Mouse (Mus musculus) 3T3-L1 (cell line): ENCODE measurements around the gene Ndufa5.

ENCODE experiments used
- DNase-seq: peaks from one replicate; pipeline ENCODE4 v3.0.0-alpha.2; 2015; ENCODE audit warnings: low read depth, low spot score

The Ndufa5 gene

GRCm38 (mm10) chr6:24527155-24528063 lies at the start of gene Ndufa5:
TSS of gene Ndufa5 (minus strand) at chr6:24528013.
- peak; percentile 99 for DNase-seq

DNA sequence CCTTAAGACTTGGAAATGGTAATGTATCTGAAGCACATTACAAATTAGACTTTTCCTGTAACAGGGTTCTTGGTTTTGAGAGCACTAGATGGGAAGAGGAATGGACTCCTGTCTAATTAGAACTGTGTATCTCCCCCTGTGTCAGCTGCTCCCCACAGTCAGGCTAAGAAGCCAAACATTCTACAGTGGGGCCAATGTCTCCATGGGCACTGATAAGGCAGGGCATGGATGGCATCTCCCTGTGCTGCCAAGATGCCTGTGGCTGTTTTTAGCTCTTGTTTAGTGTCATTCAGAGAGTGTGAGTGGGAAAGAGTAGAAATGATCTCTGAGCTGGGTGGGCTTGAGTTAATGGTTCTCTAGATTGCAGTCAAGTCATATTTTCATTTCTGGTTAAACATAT lies 45.5 kb upstream of the Ndufa5 start:
- no peak for DNase-seq

DNA sequence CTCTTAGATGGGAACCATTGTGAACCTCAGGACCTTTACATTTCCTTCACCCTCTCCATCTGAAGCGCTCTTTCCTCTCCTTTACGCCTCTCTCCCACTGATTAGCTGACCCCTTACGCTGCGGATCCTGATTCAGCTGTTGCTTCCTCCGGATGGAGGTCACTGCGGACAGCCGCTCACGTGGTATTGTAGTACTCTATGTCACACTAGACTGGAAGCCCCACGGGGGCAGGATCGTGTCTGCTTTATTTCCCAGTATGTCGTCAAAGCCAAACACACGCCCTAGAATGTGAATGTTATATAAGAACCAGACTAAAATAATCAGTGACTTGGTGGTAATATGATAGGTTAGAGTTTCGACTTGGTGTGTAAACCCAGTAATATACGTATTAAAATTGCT lies 44.6 kb upstream of the Ndufa5 start:
- no peak for DNase-seq

- no peak for DNase-seq
These were observed 43.3 kb upstream of the Ndufa5 start for GRCm38 (mm10) chr6:24571126-24571525.

GRCm38 (mm10) chr6:24570278-24570677 lies 42.5 kb upstream of the Ndufa5 start:
- DNase-seq = no peak

- DNase-seq = no peak
These were observed 41.9 kb upstream of the Ndufa5 start for GRCm38 (mm10) chr6:24569711-24570110.

DNA sequence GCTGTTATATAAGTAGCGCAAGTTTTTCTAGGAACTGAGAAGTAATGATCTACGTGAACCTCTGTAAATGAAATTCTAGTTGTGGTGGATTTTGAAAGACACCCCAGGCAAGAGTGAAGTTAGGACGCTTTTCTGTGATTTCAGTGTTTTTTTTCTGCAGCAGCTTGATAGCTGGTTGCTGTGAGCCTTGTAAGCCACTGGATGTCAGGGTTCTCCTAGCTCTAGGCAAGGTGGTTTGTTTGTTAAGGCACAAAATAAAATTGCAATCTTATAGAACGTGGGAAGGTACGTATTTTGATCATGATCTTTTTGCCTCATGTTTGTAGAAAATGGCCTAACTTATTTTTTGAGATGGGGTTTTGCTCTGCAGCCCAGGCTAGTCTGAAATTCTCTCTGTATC lies 41.1 kb upstream of the Ndufa5 start:
- peak; percentile 23 for DNase-seq

GRCm38 (mm10) chr6:24564886-24565285 lies 37.1 kb upstream of the Ndufa5 start:
- DNase-seq = no peak

DNA sequence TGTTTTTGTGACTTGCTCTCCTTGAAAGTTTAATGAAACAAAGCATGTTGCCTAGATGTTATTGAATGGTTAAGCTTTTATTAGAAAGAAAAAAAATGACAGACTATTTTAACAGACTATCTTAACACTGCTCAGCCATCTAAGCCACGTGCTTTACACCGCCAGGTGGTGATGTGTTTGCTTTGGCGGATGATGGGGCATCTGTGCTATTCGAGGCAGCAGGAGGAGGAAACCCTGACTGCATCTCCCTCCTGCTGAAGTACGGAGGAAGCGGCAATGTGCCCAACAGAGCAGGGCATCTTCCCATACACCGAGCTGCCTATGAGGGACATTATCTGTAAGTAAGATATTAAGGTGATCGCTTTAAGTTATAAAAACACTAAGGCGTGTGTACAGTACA lies 36.3 kb upstream of the Ndufa5 start:
- DNase-seq = no peak

DNA sequence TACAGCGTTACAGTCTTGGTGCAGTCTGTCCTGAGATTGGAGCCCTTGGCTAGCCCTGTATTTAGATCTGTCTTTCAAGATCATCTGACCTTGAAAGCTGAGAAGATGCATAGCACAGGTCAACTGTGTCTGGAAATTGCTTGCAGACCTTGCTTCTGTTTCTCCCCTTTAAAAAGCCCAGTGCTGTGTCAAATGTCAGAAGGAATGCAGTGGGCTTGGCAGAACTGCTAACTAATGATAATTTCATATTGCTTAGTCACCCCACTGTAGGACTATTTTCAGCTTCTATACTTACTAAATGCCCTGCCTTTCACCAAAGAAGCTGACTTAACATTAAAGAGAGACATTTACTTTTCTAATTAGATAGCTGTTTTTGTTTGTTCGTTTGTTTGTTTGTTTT lies 27.7 kb upstream of the Ndufa5 start:
- DNase-seq = peak; percentile 65

DNA sequence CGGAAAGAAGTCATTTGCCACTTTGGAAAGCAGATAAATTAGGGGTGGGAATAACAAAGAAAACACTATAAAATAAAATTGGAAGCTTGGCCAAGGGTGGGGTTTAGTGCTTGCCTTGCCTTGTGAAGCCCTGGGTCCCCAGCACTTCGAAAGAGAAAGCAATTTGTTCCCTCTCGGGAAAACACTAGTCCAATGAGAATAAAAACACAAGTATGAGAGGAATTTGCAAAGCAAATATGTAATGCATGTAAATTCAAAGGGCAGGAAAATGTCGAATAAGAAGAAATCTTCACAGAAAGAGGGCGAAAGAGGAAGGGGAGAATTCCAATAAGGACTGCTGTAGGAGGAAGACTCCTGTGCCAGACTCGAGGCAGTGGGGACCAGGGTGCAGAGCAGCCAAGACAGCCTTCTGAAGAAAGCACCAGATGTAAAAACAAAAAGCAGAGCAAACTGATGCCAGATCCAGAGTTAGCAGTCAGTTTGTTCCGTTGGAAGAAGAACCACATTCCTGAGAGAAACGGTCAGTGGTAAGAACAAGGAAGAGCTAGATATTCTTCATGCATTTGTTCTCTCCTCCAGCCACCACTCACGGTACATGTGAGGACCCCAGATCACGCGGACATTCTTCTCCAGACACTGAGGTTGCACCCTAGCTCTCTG lies 26.7 kb upstream of the Ndufa5 start:
- DNase-seq = peak; percentile 64

DNA sequence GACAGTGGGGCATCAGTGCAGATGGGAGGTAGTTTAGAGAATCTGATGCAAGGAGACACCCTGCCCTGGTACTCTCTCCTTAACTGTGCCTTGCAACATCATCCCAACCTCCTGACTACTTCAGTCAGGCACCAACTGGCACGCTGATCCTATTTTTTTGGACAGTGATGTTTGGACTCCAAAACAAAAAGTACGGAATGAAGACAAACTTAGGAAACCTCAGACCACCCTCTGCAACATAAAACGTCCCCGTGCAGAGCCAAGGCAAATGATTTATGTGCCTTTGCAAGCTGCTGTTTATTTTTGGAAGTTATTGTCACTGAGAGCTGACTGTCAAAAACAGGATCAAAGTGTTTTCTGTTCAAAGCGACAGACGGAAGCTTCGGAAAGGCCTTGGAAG lies 24.2 kb upstream of the Ndufa5 start:
- no peak for DNase-seq

- DNase-seq = no peak
These were observed 22.0 kb upstream of the Ndufa5 start for GRCm38 (mm10) chr6:24549801-24550200.

DNA sequence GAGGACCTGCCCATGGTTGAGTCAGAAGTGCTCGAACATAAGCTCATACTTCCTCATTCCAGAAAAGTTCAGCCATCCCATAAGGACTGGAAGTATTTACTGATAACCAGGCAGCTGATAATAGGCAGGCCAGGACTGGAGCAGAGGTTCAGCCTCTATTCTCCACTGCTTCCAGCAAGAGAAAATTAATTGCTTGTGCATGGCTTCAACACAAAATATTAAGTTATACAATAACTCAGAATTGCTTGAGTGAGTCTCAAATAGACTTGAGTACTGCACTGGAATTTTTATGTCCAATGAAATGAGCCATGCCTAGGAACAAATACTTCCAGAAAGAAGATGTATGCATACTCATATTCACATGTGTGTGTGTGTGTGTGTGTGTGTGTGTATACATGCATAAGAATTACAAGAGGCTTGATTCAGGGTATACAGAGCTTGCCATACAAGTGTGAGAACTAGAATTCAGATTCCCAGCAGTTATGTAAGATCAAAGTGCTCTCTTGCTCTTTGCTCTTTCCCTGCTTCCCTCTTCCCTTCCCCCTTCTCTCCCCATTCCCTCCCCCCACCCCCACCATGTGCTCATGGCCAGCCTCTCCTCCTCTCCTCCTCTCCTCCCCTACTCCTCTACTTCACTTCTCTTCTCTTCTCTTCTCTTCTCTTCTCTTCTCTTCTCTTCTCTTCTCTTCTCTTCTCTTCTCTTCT lies 19.1 kb upstream of the Ndufa5 start:
- DNase-seq = no peak

DNA sequence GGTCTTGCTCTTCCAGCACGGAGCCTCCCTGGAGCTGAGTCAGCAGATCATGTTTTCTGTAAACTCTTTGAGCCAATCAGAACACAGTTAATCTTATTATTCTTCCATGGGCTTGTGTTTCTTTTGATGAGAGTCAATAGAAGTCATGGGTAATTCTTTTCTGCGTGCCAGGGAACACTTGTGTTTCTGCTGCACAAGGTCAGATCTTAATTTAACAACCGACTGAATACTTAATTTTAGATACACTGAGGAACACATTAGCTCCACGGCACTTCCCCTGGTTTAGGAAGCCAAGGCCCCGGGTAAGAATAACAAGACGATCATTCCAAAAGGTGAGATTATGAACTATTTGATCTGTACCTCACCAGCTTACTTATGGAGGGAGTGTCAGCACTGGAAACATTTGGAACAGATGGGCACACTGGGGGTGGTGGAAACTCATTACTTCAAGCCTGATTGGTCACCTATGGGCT lies 15.3 kb upstream of the Ndufa5 start:
- DNase-seq = no peak

DNA sequence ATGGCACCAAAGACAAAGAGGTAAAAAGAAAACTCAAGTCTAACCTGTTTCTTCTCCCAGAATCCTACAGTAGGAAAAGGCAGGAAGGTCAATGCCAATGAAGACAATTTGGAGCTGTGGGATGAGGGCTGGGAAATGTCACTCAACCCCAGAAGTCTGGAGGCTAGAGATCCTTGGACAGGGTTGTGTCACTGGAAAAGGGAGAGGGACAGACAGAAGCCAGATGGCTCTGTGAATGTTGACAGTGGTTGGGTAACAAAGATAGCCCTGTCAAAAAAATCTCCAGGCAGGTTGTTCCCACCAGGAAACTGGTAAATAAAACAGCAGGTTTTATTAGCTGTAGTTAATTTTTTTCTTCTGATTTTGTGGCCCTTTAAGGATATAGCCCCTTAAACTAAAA lies 14.6 kb upstream of the Ndufa5 start:
- no peak for DNase-seq

- DNase-seq = no peak
These were observed 12.3 kb upstream of the Ndufa5 start for GRCm38 (mm10) chr6:24540106-24540505.

DNA sequence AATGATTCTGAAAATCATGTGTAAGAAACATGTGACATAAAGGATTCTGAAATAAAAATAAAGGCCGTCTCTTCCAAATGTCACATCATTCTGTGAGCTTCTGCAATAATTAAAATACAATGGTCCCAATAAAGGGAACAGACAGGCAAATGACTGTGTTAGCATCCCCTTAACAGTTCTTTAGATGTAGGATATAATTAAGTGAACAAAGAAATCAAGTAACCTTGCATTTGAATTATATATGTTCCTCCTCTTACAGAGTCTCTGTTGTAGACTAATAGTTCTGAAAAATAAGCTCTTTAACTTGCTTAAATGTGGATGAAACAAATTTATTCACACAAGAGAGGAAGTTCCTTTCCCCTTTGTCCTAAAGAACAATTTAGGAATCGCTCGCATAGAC lies 10.6 kb upstream of the Ndufa5 start:
- no peak for DNase-seq

DNA sequence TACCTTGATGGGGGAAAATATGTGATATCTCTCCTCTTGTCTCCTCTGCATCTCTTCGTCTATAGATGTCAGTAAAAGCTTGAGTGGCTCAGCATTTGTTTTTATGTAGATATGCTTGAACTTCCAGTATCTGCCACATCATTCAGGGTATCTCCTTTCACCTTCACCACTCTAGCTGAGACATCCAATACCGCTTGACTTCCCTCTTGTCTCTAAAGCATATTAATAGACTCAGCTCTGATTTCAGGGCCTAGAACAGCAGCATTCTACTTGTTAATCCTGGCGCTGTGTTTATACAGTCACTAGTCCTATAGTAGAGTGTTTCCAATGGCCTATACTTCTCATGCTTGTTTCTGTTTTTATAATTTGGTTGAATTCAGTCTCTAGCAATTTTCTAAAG lies 5.0 kb upstream of the Ndufa5 start:
- no peak for DNase-seq

GRCm38 (mm10) chr6:24530711-24531420 lies 3.1 kb upstream of the Ndufa5 start:
- DNase-seq = no peak

GRCm38 (mm10) chr6:24530166-24530565 lies 2.4 kb upstream of the Ndufa5 start:
- DNase-seq = peak; percentile 91

DNA sequence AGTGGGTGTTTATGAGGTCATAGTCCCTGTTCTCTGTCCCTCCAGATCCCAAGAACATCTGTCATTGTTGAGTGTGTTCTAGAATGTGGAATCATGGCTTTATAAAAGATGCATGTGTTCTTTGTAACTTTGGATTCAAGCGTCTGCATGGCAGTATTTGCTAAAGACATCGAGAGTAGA lies 141 bp upstream of the Ndufa5 start, which contains the start of gene Asb15:
Gene Asb15 (plus strand): TSS at position 81 of the 180 bp plus-strand sequence.
- DNase-seq = no peak
